Mouse (Mus musculus): ENCODE results near the gene Rnf182. TPM values are rescaled to one million over a fixed set of nuclear protein-coding genes. Genes with fewer than 3 reads are reported as not detected.

Gene Rnf182
- total and polyA plus RNA-seq, 3 experiments = 0.05 to 0.16 (median 0.07) TPM

DNA sequence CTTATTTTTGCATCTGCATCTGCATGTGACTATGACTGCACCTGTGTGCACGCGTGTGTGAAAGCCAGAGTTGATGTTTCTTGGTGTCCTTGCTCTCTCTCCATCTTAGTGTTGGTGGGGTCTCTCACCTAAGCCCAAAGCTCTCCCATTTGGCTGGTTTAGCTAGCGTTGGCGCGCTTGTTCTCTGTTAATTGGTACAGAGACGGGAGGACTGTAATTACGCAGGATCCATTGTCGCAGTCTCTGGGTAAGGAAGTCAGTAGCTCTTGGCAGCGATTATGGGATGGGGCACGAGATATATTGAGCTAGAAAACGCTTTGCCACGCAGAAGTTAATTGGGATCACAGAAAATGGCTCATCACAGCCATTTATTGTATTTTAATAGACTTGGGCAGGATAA is 37.7 kb upstream of the Rnf182 start:
- Histone ChIP-seq H3K27me3 (ENCODE audit: control insufficient read depth, insufficient read depth, low read length) (no peaks in the 10 kb centered on the region), H3K9ac (ENCODE audit: low read depth, low read length) (no peak overlapping the region), H3K27ac (no peak overlapping the region), H3K4me3 (no peak overlapping the region), H3K36me3 (ENCODE audit: control insufficient read depth, insufficient read depth, low read length) (no peaks in the 10 kb centered on the region), H3K4me1 (ENCODE audit: control insufficient read depth, insufficient read depth, low read length) (no peaks in the 10 kb centered on the region), H3K79me2 (replicated peaks; ENCODE audit: control insufficient read depth, insufficient read depth, low read length) (no peaks in the 10 kb centered on the region)
- TF ChIP-seq EP300 (IDR thresholded peaks at IDR 0.05; ENCODE audit: insufficient read depth, low read depth, low read length) (no peak), POLR2A (IDR thresholded peaks at IDR 0.05; ENCODE audit: insufficient read depth, low read depth, low read length) (no peak), CTCF (IDR thresholded peaks at IDR 0.05) (no peak)
- no peak for DNase-seq
- WGBS = 89% methylated on average over 12 of the region's 12 CpGs
- intact Hi-C loops (cut with DNase I) = no loop called here

DNA sequence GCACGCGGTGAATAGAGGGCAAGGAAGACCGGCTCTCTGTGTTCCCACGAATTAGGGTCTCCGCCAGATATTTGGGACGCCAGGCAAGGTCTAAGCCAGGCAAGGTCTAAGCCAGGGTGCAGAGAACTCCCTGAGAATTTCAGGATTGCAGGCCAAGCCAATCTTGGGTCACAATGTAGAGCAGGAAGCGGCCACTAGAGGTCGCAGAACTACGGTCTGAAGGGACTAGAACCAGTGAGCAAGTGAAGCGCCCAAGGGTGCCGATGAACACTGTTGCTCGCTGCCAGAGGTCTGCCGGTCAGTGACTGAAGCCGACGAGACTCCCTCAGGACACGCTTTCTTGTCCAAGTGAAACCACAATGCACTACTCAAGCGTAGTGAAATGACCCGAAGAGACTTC is 35.8 kb upstream of the Rnf182 start:
- H3K27me3 ChIP-seq (ENCODE audit: control insufficient read depth, insufficient read depth, low read length) = no peaks in the 10 kb centered on the region
- TF ChIP-seq EP300 (IDR thresholded peaks at IDR 0.05; ENCODE audit: insufficient read depth, low read depth, low read length) = no peak
- peak; percentile 87 for TF ChIP-seq CTCF (IDR thresholded peaks at IDR 0.05)
- peak; percentile 50 to 68 for DNase-seq
- 20% methylated on average over 18 of the region's 18 CpGs for WGBS
- no peak overlapping the region for H3K4me3 ChIP-seq
- no peaks in the 10 kb centered on the region for H3K4me1 ChIP-seq (ENCODE audit: control insufficient read depth, insufficient read depth, low read length)
- no peak overlapping the region for H3K27ac ChIP-seq
- H3K36me3 ChIP-seq (ENCODE audit: control insufficient read depth, insufficient read depth, low read length) = no peaks in the 10 kb centered on the region
- H3K9ac ChIP-seq (ENCODE audit: low read depth, low read length) = no peak overlapping the region
- intact Hi-C loops (cut with DNase I) = no loop called here
- no peaks in the 10 kb centered on the region for H3K79me2 ChIP-seq (replicated peaks; ENCODE audit: control insufficient read depth, insufficient read depth, low read length)

- Histone ChIP-seq H3K27me3 (ENCODE audit: control insufficient read depth, insufficient read depth, low read length) (no peaks in the 10 kb centered on the region), H3K4me3 (no peak overlapping the region), H3K27ac (no peak overlapping the region), H3K9ac (ENCODE audit: low read depth, low read length) (no peak overlapping the region), H3K36me3 (ENCODE audit: control insufficient read depth, insufficient read depth, low read length) (no peaks in the 10 kb centered on the region), H3K79me2 (replicated peaks; ENCODE audit: control insufficient read depth, insufficient read depth, low read length) (no peaks in the 10 kb centered on the region), H3K4me1 (ENCODE audit: control insufficient read depth, insufficient read depth, low read length) (no peaks in the 10 kb centered on the region)
- no peak for DNase-seq
- intact Hi-C loops (cut with DNase I) = no loop called here
- 95% methylated on average over 5 of the region's 5 CpGs for WGBS
- no peak for TF ChIP-seq POLR2A (IDR thresholded peaks at IDR 0.05; ENCODE audit: insufficient read depth, low read depth, low read length)
- TF ChIP-seq EP300 (IDR thresholded peaks at IDR 0.05; ENCODE audit: insufficient read depth, low read depth, low read length) = no peak
- no peak for TF ChIP-seq CTCF (IDR thresholded peaks at IDR 0.05)
Observed at GRCm38 (mm10) chr13:43580661-43581060, 34.8 kb upstream of the Rnf182 start.

DNA sequence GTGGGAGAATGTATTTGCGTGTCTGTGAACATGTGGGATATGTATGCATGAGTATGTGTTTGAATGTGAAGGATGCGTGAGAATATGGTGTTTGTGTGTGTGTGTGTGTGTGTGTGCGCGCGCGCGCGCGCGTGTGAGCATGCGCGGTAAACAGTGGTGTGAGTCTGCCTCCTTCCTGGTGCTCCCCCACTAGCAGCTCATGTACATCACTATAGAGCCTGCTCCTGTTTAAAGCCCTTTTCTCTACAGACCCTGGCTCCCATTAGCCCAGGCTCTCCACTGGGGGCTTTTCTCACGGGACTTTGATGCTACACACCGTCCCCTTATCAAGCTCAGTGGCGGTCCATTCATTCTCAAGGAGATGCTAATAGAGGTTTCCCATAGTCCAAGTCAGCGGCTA is 32.5 kb upstream of the Rnf182 start:
- peaks cover under 1% of the 10 kb centered on the region; the same call in 1 of the 2 replicates for H3K4me1 ChIP-seq (ENCODE audit: control insufficient read depth, insufficient read depth, low read length)
- no peak overlapping the region for H3K27ac ChIP-seq
- DNase-seq = no peak
- H3K9ac ChIP-seq (ENCODE audit: low read depth, low read length) = no peak overlapping the region
- H3K79me2 ChIP-seq (replicated peaks; ENCODE audit: control insufficient read depth, insufficient read depth, low read length) = no peaks in the 10 kb centered on the region
- no peaks in the 10 kb centered on the region for H3K36me3 ChIP-seq (ENCODE audit: control insufficient read depth, insufficient read depth, low read length)
- TF ChIP-seq CTCF (IDR thresholded peaks at IDR 0.05) (no peak), EP300 (IDR thresholded peaks at IDR 0.05; ENCODE audit: insufficient read depth, low read depth, low read length) (no peak), POLR2A (IDR thresholded peaks at IDR 0.05; ENCODE audit: insufficient read depth, low read depth, low read length) (no peak)
- no peak overlapping the region for H3K4me3 ChIP-seq
- intact Hi-C loops (cut with DNase I) = no loop called here
- WGBS = 47% methylated on average over 16 of the region's 16 CpGs
- H3K27me3 ChIP-seq (ENCODE audit: control insufficient read depth, insufficient read depth, low read length) = no peaks in the 10 kb centered on the region

DNA sequence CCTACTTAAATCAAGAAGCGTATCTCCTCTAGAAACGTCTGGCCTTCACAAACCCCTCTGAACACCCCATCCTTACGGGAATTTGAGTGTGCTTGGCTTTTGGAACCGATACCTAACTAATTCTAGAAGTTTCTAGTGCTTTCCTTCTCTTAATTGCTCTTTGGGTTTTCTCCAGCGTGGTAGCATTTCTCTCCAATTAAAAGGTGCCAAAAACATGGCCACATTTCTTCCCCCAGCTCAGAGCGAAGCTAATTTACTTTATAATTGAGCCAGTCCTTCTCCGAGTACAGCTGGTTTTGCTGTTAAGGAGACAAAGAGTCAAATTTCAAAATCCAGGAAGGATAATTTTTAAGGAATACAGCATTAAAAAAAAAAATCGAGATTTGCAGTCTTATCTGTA is 32.0 kb upstream of the Rnf182 start:
- Histone ChIP-seq H3K79me2 (replicated peaks; ENCODE audit: control insufficient read depth, insufficient read depth, low read length) (no peaks in the 10 kb centered on the region), H3K36me3 (ENCODE audit: control insufficient read depth, insufficient read depth, low read length) (no peaks in the 10 kb centered on the region; the same call in 1 of the 2 replicates), H3K9ac (ENCODE audit: low read depth, low read length) (no peak overlapping the region), H3K27ac (no peak overlapping the region), H3K4me1 (ENCODE audit: control insufficient read depth, insufficient read depth, low read length) (peaks cover 2% of the 10 kb centered on the region), H3K27me3 (ENCODE audit: control insufficient read depth, insufficient read depth, low read length) (no peaks in the 10 kb centered on the region), H3K4me3 (no peak overlapping the region)
- 60% methylated on average over 8 of the region's 8 CpGs for WGBS
- intact Hi-C loops (cut with DNase I) = no loop called here
- no peak for DNase-seq
- TF ChIP-seq EP300 (IDR thresholded peaks at IDR 0.05; ENCODE audit: insufficient read depth, low read depth, low read length) (no peak), CTCF (IDR thresholded peaks at IDR 0.05) (no peak), POLR2A (IDR thresholded peaks at IDR 0.05; ENCODE audit: insufficient read depth, low read depth, low read length) (no peak)

DNA sequence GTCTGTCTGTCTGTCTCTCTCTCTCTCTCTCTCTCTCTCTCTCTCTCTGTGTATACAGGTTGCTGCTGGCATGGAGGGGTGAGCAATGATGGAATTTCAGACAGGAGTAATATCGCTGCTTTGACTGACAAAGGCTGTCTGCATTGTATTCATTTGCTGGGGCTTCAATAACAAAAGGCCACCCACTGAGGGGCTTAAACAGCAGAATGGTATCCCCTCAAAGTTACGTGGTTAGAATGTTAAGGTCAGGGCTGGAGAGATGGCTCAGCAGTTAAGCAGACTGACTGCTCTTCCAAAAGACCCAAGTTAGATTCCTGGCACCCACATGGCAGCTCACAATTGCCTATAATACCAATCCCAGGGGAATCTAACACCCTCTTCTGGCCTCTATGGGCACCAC is 30.2 kb upstream of the Rnf182 start:
- intact Hi-C loops (cut with DNase I) = no loop called here
- Histone ChIP-seq H3K36me3 (ENCODE audit: control insufficient read depth, insufficient read depth, low read length) (no peaks in the 10 kb centered on the region; the same call in 1 of the 2 replicates), H3K27ac (no peak overlapping the region), H3K4me3 (no peak overlapping the region), H3K4me1 (ENCODE audit: control insufficient read depth, insufficient read depth, low read length) (peaks cover 2% of the 10 kb centered on the region), H3K79me2 (replicated peaks; ENCODE audit: control insufficient read depth, insufficient read depth, low read length) (no peaks in the 10 kb centered on the region), H3K27me3 (ENCODE audit: control insufficient read depth, insufficient read depth, low read length) (no peaks in the 10 kb centered on the region), H3K9ac (ENCODE audit: low read depth, low read length) (no peak overlapping the region)
- TF ChIP-seq EP300 (IDR thresholded peaks at IDR 0.05; ENCODE audit: insufficient read depth, low read depth, low read length) (no peak), CTCF (IDR thresholded peaks at IDR 0.05) (no peak), POLR2A (IDR thresholded peaks at IDR 0.05; ENCODE audit: insufficient read depth, low read depth, low read length) (no peak)
- 92% methylated on average over 2 of the region's 2 CpGs for WGBS
- DNase-seq = no peak

All from heart, adult 2 months (tissue).